Mouse (Mus musculus) small intestine, adult 2 months (tissue): ENCODE measurements around the gene Zfp976.
"Not testable (repeated sequence)": the region's sequence is repeated elsewhere in the genome, so short reads cannot be mapped to it uniquely, and the experiment has no call there.

Experiments
- CTCF ChIP-seq: fragments of 200-500 bp; IDR thresholded peaks from 2 replicates; pipeline ENCODE4 v1.5.1; 2012; ENCODE audit warnings: low read depth, mild to moderate bottlenecking, control low read depth, inconsistent platforms, low read length, moderate library complexity, mixed read lengths; ENCODE audit not compliant: insufficient replicate concordance, insufficient read length; ENCODE audit errors: extremely low read depth
- POLR2A ChIP-seq: fragments of 200-500 bp; IDR thresholded peaks from 2 replicates; pipeline ENCODE4 v1.6.1; 2012; ENCODE audit warnings: low read depth, mild to moderate bottlenecking, control low read depth, inconsistent platforms, low read length, moderate library complexity

- not testable (repeated sequence) for TF ChIP-seq CTCF, POLR2A
Observed at GRCm38 (mm10) chr7:42592413-42592812, 50.0 kb downstream of the Zfp976 start, which contains the start of gene Zfp977.
